Mouse (Mus musculus) cerebellum, postnatal 36 days (tissue): Measurements from ENCODE around the gene Tcl1b5.

ENCODE experiments used
- DNase-seq, 2 experiments: peaks; one replicate each; pipeline ENCODE4 v3.0.0; 2021 to 2022; ENCODE audit warnings: mixed read lengths in 2 of 2

The Tcl1b5 gene

GRCm38 (mm10) chr12:105209231-105209630 is 33.1 kb downstream of the Tcl1b5 start:
- no peak for DNase-seq

- no peak for DNase-seq
Measured at GRCm38 (mm10) chr12:105217101-105217760, 41.1 kb downstream of the Tcl1b5 start.

DNA sequence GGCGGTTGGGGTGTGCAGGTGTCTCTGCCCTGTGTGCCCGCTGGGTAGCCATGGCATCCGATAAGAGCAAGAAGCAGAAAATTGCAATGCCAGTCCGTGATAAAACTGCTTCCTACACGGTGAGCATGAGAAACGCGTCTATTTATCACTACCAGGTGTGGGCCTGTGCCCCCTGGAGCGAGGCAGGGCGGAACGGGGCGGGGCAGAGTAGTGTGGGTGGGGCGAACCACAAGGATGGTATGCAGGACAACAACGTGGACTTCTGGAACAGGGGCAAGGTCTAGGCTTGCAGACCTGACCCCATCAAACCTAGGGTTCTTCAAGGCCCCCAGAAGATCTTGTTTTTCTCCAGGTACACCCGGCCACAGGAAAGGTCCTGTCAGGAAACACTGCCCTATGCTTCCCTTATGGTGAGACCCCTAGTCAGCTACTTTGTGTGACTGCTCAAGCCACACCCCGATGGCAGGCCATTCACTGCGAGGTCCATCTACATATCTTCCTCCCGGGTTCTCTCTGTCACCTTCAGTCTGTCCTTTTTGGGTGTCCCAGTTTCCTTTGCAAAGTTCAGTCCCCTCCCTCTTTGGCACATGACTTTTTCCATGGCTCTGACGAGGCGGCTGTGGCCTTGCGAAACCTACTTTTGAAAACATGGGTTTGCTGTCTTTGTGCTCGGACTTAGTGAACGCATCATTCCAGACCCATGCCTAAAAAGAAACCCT is 46.6 kb downstream of the Tcl1b5 start, which contains the start of gene Tcl1:
TSS of gene Tcl1 (minus strand) at position 193 of the 719 bp plus-strand sequence.
- DNase-seq: no peak

DNA sequence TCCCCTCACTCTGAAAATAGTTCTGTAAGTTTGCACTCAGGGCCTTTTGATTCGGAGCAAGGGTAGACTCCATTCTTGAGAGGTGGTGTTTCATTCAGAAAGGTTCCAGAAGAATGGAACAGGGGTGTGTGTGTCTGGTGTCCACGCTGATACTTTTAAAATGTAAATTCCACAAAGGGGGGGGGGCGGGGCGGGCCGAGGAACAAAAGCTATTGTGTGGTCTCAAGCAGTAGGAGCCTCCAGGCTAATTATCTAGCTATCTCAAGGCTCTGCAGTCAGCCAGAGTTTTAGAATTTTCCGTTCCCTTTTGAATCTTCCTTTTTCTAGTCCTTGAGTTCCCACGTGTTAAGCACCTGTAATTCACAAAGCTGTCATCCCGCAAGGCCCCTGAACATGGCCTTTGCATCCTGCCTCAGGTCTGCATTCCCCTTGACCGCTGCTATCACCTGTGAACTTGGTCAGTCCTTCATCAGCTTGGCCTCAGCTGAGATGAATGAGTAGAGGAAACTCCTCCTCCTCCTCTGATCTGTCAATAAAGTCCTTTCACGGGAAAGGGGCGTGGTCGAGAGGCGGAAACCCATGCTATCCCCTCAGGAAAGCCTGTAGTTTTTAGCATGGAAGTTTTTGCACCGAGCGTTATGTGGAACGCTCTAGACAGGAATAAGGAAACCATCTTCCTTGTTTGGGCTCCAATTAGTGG is 48.6 kb downstream of the Tcl1b5 start:
- no peak for DNase-seq
